Mouse (Mus musculus) megakaryocyte, adult 5-6 weeks (primary cell): ENCODE results near the gene Fchsd2. TPM values are rescaled to one million over a fixed set of nuclear protein-coding genes. Genes with fewer than 3 reads are reported as not detected.

Experiments
- ATAC-seq: 2 replicates; pipeline ENCODE4 v1.8.0; 2016; ENCODE audit warnings: mild to moderate bottlenecking, inconsistent platforms; ENCODE audit not compliant: poor library complexity, severe bottlenecking
- total RNA-seq, 2 experiments: library from RNA; stranded (forward) in 1 of 2; stranded (reverse) in 1 of 2; fragments of 153-499, 151-499 nt in 1 of 2; fragments of 221-1000, 200-1000 nt in 1 of 2; gene quantifications; 2 replicates each; pipeline versions ENCODE4 v1.2.3 to v1.2.4; 2015 to 2017

Fchsd2 gene
- total RNA-seq, 2 experiments from 2014 or later = 17.2 to 19.7 TPM

- no peak for ATAC-seq
Observed at GRCm38 (mm10) chr7:101272466-101273160, 179.9 kb downstream of the Fchsd2 start.

GRCm38 (mm10) chr7:101282721-101283120 lies 190.1 kb downstream of the Fchsd2 start:
- ATAC-seq = no peak

GRCm38 (mm10) chr7:101284504-101284903 lies 191.8 kb downstream of the Fchsd2 start:
- no peak for ATAC-seq

GRCm38 (mm10) chr7:101286891-101287290 lies 194.2 kb downstream of the Fchsd2 start:
- ATAC-seq = no peak

GRCm38 (mm10) chr7:101287820-101288219 lies 195.2 kb downstream of the Fchsd2 start:
- no peak for ATAC-seq

- no peak for ATAC-seq
Observed at GRCm38 (mm10) chr7:101288436-101288835, 195.8 kb downstream of the Fchsd2 start.

- no peak for ATAC-seq
Observed at GRCm38 (mm10) chr7:101290401-101290800, 197.7 kb downstream of the Fchsd2 start.

GRCm38 (mm10) chr7:101291211-101291610 lies 198.5 kb downstream of the Fchsd2 start:
- no peak for ATAC-seq

GRCm38 (mm10) chr7:101291641-101292040 lies 199.0 kb downstream of the Fchsd2 start:
- ATAC-seq = no peak

GRCm38 (mm10) chr7:101292086-101292485 lies 199.4 kb downstream of the Fchsd2 start:
- ATAC-seq = no peak

GRCm38 (mm10) chr7:101292696-101293095 lies 200.0 kb downstream of the Fchsd2 start:
- no peak for ATAC-seq

- no peak for ATAC-seq
Observed at GRCm38 (mm10) chr7:101293138-101293537, 200.5 kb downstream of the Fchsd2 start.

- no peak for ATAC-seq
Observed at GRCm38 (mm10) chr7:101293611-101294010, 200.9 kb downstream of the Fchsd2 start.

GRCm38 (mm10) chr7:101295438-101295837 lies 202.8 kb downstream of the Fchsd2 start:
- ATAC-seq = no peak

- peak; percentile 36 for ATAC-seq
Observed at GRCm38 (mm10) chr7:101296252-101297022, 203.8 kb downstream of the Fchsd2 start.

GRCm38 (mm10) chr7:101297023-101297405 lies 204.4 kb downstream of the Fchsd2 start:
- no peak for ATAC-seq

- no peak for ATAC-seq
Observed at GRCm38 (mm10) chr7:101298375-101298774, 205.7 kb downstream of the Fchsd2 start.

GRCm38 (mm10) chr7:101301361-101301880 lies 208.8 kb downstream of the Fchsd2 start:
- peak; percentile 25 for ATAC-seq

GRCm38 (mm10) chr7:101301881-101302456 lies 209.3 kb downstream of the Fchsd2 start, which contains the start of gene Atg16l2:
Gene Atg16l2 (minus strand): TSS chr7:101302251.
- peak; percentile 89 for ATAC-seq

GRCm38 (mm10) chr7:101302691-101303090 lies 210.0 kb downstream of the Fchsd2 start:
- ATAC-seq = no peak

- no peak for ATAC-seq
Observed at GRCm38 (mm10) chr7:101306841-101307240, 214.2 kb downstream of the Fchsd2 start.

- no peak for ATAC-seq
Observed at GRCm38 (mm10) chr7:101309985-101310326, 217.3 kb downstream of the Fchsd2 start.
